Mouse (Mus musculus) bone marrow, adult 2 months (tissue): ENCODE data around the gene Lpar2. TPM values are rescaled to one million over a fixed set of nuclear protein-coding genes. Genes with fewer than 3 reads are reported as not detected.

Experiments used
- H3K27ac ChIP-seq: fragments of 200-500 bp; 2 replicates; pipeline ENCODE4 v1.5.1; 2012; ENCODE audit warnings: low read depth, mild to moderate bottlenecking, control low read depth, inconsistent platforms, low read length; ENCODE audit not compliant: control insufficient read depth, poor library complexity, insufficient read depth
- H3K4me1 ChIP-seq: fragments of 200-500 bp; 2 replicates; pipeline ENCODE4 v1.6.1; 2011; ENCODE audit warnings: low read length; ENCODE audit not compliant: control insufficient read depth, insufficient read depth
- H3K4me3 ChIP-seq: fragments of 200-500 bp; replicated peaks from 2 replicates; pipeline ENCODE3; 2011; ENCODE audit warnings: mild to moderate bottlenecking, low read depth, low read length, control low read depth; ENCODE audit not compliant: control insufficient read depth
- CTCF ChIP-seq: fragments of 200-500 bp; IDR thresholded peaks from 2 replicates; pipeline ENCODE4 v1.5.1; 2011; ENCODE audit warnings: low read length, control low read depth; ENCODE audit not compliant: control insufficient read depth, insufficient read depth
- POLR2A ChIP-seq: fragments of 200-500 bp; IDR thresholded peaks from 2 replicates; pipeline ENCODE4 v1.6.1; 2011; ENCODE audit warnings: low read depth, mild to moderate bottlenecking, control low read depth, low read length, borderline replicate concordance; ENCODE audit not compliant: control insufficient read depth
- WGBS: fragments of 180-500 bp; shearing (Covaris S2); methylation state at CpG from one replicate; pipeline ENCODE4 v1.1.7; 2018; 5-methylcytosine and 5-hydroxymethylcytosine counted together
- polyA plus RNA-seq: library from polyadenylated mRNA; stranded (reverse); fragments of >200 nt; gene quantifications from 2 replicates; pipeline ENCODE4 v1.2.4, GENCODE M21; 2011; ENCODE audit warnings: low replicate concordance; ENCODE audit not compliant: missing spikeins, insufficient read depth, insufficient read length

The Lpar2 gene
- polyA plus RNA-seq, 1 experiment: 3.8 TPM

- no peak for TF ChIP-seq POLR2A
- 64% methylated on average over 3 of the region's 3 CpGs for WGBS
- H3K4me1 ChIP-seq: no peaks in the 10 kb centered on the region
Observed at GRCm38 (mm10) chr8:69847167-69848065, 25.2 kb downstream of the Lpar2 start.

GRCm38 (mm10) chr8:69848951-69849350 lies 26.7 kb downstream of the Lpar2 start:
- WGBS: 87% methylated on average over 8 of the region's 8 CpGs

More at GRCm38 (mm10) chr8:69847167-69848065, 25.2 kb downstream of the Lpar2 start:
- H3K27ac ChIP-seq: no peak overlapping the region
- no peak overlapping the region for H3K4me3 ChIP-seq

GRCm38 (mm10) chr8:69849899-69850298 lies 27.7 kb downstream of the Lpar2 start:
- Histone ChIP-seq H3K4me1 (no peaks in the 10 kb centered on the region), H3K4me3 (no peak overlapping the region), H3K27ac (no peak overlapping the region)
- TF ChIP-seq CTCF: peak; percentile 72
- TF ChIP-seq POLR2A: no peak
- WGBS: 32% methylated on average over 3 of the region's 3 CpGs

More at GRCm38 (mm10) chr8:69848951-69849350, 26.7 kb downstream of the Lpar2 start:
- no peak overlapping the region for H3K4me3 ChIP-seq
- H3K27ac ChIP-seq: no peak overlapping the region
- H3K4me1 ChIP-seq: no peaks in the 10 kb centered on the region
- no peak for TF ChIP-seq CTCF
- TF ChIP-seq POLR2A: no peak

- TF ChIP-seq CTCF: no peak
- no peak for TF ChIP-seq POLR2A
- H3K27ac ChIP-seq: peak overlapping the region; percentile 46
- 68% methylated on average over 7 of the region's 7 CpGs for WGBS
Observed at GRCm38 (mm10) chr8:69850926-69851506, 28.8 kb downstream of the Lpar2 start.

GRCm38 (mm10) chr8:69853869-69854268 lies 31.6 kb downstream of the Lpar2 start:
- TF ChIP-seq POLR2A (no peak), CTCF (no peak)
- Histone ChIP-seq H3K4me3 (no peak overlapping the region), H3K4me1 (no peaks in the 10 kb centered on the region), H3K27ac (no peak overlapping the region)
- WGBS: 93% methylated on average over 10 of the region's 10 CpGs

More at GRCm38 (mm10) chr8:69850926-69851506, 28.8 kb downstream of the Lpar2 start:
- Histone ChIP-seq H3K4me3 (no peak overlapping the region), H3K4me1 (no peaks in the 10 kb centered on the region)

GRCm38 (mm10) chr8:69860807-69861206 lies 38.6 kb downstream of the Lpar2 start:
- WGBS: 86% methylated on average over 4 of the region's 4 CpGs

GRCm38 (mm10) chr8:69861251-69861650 lies 39.0 kb downstream of the Lpar2 start:
- H3K27ac ChIP-seq: no peak overlapping the region
- no peak overlapping the region for H3K4me3 ChIP-seq
- H3K4me1 ChIP-seq: no peaks in the 10 kb centered on the region; the same call in 1 of the 2 replicates
- 34% methylated on average over 2 of the region's 2 CpGs for WGBS
- TF ChIP-seq POLR2A (no peak), CTCF (no peak)

More at GRCm38 (mm10) chr8:69860807-69861206, 38.6 kb downstream of the Lpar2 start:
- Histone ChIP-seq H3K4me1 (no peaks in the 10 kb centered on the region; the same call in 1 of the 2 replicates), H3K4me3 (no peak overlapping the region), H3K27ac (no peak overlapping the region)
- no peak for TF ChIP-seq CTCF
- TF ChIP-seq POLR2A: no peak

GRCm38 (mm10) chr8:69863387-69864020 lies 41.3 kb downstream of the Lpar2 start:
- TF ChIP-seq POLR2A (no peak), CTCF (no peak)
- WGBS: 78% methylated on average over 5 of the region's 5 CpGs
- Histone ChIP-seq H3K27ac (no peak overlapping the region), H3K4me3 (no peak overlapping the region), H3K4me1 (no peaks in the 10 kb centered on the region; the same call in 1 of the 2 replicates)
